Mouse (Mus musculus): ENCODE measurements around the gene Zfp467. TPM values are rescaled to one million over a fixed set of nuclear protein-coding genes. Genes with fewer than 3 reads are reported as not detected.

Zfp467 gene
- polyA plus RNA-seq, 1 experiment from 2014 or later = 22.0 TPM

GRCm38 (mm10) chr6:48396686-48397085, 48.9 kb downstream of the Zfp467 start:
- Histone ChIP-seq H3K9me3 (no peaks in the 10 kb centered on the region), H3K36me3 (no peaks in the 10 kb centered on the region), H3K27me3 (no peaks in the 10 kb centered on the region), H3K4me2 (peak overlapping the region; percentile 87), H3K9ac (peak overlapping the region; percentile 83; the same call in 1 of the 2 replicates), H3K4me1 (peaks cover 16% of the 10 kb centered on the region), H3K4me3 (peak overlapping the region; percentile 89), H3K27ac (no peak overlapping the region)
- 94% methylated on average over 1 of the region's 1 CpGs for WGBS
- ATAC-seq (ENCODE audit: borderline replicate concordance, extremely low read depth, low FRiP score, low TSS enrichment) = no peak

- Histone ChIP-seq H3K9ac (peak overlapping the region; percentile 83), H3K36me3 (no peaks in the 10 kb centered on the region), H3K9me3 (no peaks in the 10 kb centered on the region), H3K27ac (peak overlapping the region; percentile 70), H3K4me3 (peak overlapping the region; percentile 89), H3K27me3 (no peaks in the 10 kb centered on the region), H3K4me2 (peak overlapping the region; percentile 87), H3K4me1 (peaks cover 16% of the 10 kb centered on the region)
- 21% methylated on average over 15 of the region's 15 CpGs for WGBS
- ATAC-seq (ENCODE audit: borderline replicate concordance, extremely low read depth, low FRiP score, low TSS enrichment) = no peak
Measured at GRCm38 (mm10) chr6:48396008-48396595, 49.5 kb downstream of the Zfp467 start.

- H3K9me3 ChIP-seq = no peaks in the 10 kb centered on the region
- WGBS = under 1% methylated on average over 65 of the region's 65 CpGs
- peak within 1 kb of the TSS; percentile 89 for H3K4me3 ChIP-seq
- H3K27ac ChIP-seq = peak within 1 kb of the TSS; percentile 70
- peak; percentile 95 for ATAC-seq (ENCODE audit: borderline replicate concordance, extremely low read depth, low FRiP score, low TSS enrichment)
- H3K27me3 ChIP-seq = no peaks in the 10 kb centered on the region
- peak within 1 kb of the TSS; percentile 83 for H3K9ac ChIP-seq
- H3K36me3 ChIP-seq = no peaks in the 10 kb centered on the region
- peaks cover 16% of the 10 kb centered on the region for H3K4me1 ChIP-seq
- H3K4me2 ChIP-seq = peak within 1 kb of the TSS; percentile 87
Measured at GRCm38 (mm10) chr6:48395105-48396007, 50.3 kb downstream of the Zfp467 start, which contains the start of gene Krba1. TSS of gene Krba1 (plus strand) at chr6:48395586.

- H3K4me2 ChIP-seq = no peak overlapping the region
- no peak overlapping the region for H3K9ac ChIP-seq
- H3K27ac ChIP-seq = no peak overlapping the region
- peaks cover 16% of the 10 kb centered on the region for H3K4me1 ChIP-seq
- H3K36me3 ChIP-seq = no peaks in the 10 kb centered on the region
- H3K27me3 ChIP-seq = no peaks in the 10 kb centered on the region
- H3K4me3 ChIP-seq = no peak overlapping the region
- no peaks in the 10 kb centered on the region for H3K9me3 ChIP-seq
- no peak for ATAC-seq (ENCODE audit: borderline replicate concordance, extremely low read depth, low FRiP score, low TSS enrichment)
Measured at GRCm38 (mm10) chr6:48393811-48394210, 51.8 kb downstream of the Zfp467 start.

GRCm38 (mm10) chr6:48388221-48388620, 57.4 kb downstream of the Zfp467 start:
- WGBS = 31% methylated on average over 3 of the region's 3 CpGs
- H3K4me2 ChIP-seq = no peak overlapping the region
- no peaks in the 10 kb centered on the region for H3K4me1 ChIP-seq
- no peak overlapping the region for H3K4me3 ChIP-seq
- no peak overlapping the region for H3K9ac ChIP-seq
- no peak overlapping the region for H3K27ac ChIP-seq
- ATAC-seq (ENCODE audit: borderline replicate concordance, extremely low read depth, low FRiP score, low TSS enrichment) = no peak
- H3K9me3 ChIP-seq = no peaks in the 10 kb centered on the region
- H3K36me3 ChIP-seq = no peaks in the 10 kb centered on the region
- no peaks in the 10 kb centered on the region for H3K27me3 ChIP-seq

Small RNA genes lying within 50 kb of the gene (microRNA-seq; reads per million reads assigned to microRNA genes)
- gene Gm24325 = not detected

Other genes starting within 250 kb of the Zfp467 start
- gene Krba1, start 50.2 kb downstream of the Zfp467 start, polyA plus RNA-seq (2015; fragmentation: Nextera tagmentation; extraction: Ambion mirVana) = 18.5 and 19.8 TPM in 2 replicates
- 0.29 and 0.44 TPM in 2 replicates for gene Sspo, start 2.4 kb upstream of the Zfp467 start, polyA plus RNA-seq (2015; fragmentation: Nextera tagmentation; extraction: Ambion mirVana)
- gene Atp6v0e2, start 91.8 kb upstream of the Zfp467 start, polyA plus RNA-seq (2015; fragmentation: Nextera tagmentation; extraction: Ambion mirVana) = 9.4 and 11.7 TPM in 2 replicates
- gene Lrrc61, start 109.0 kb upstream of the Zfp467 start, polyA plus RNA-seq (2015; fragmentation: Nextera tagmentation; extraction: Ambion mirVana) = 6.0 and 7.3 TPM in 2 replicates
- 76.6 and 84.0 TPM in 2 replicates for gene Rarres2, start 127.0 kb upstream of the Zfp467 start, polyA plus RNA-seq (2015; fragmentation: Nextera tagmentation; extraction: Ambion mirVana)
- gene Gm45021, start 143.8 kb upstream of the Zfp467 start, polyA plus RNA-seq (2015; fragmentation: Nextera tagmentation; extraction: Ambion mirVana) = not detected in 2 replicates
- 28.1 and 30.9 TPM in 2 replicates for gene Repin1, start 148.1 kb upstream of the Zfp467 start, polyA plus RNA-seq (2015; fragmentation: Nextera tagmentation; extraction: Ambion mirVana)
- gene Gm44965, start 148.1 kb upstream of the Zfp467 start, polyA plus RNA-seq (2015; fragmentation: Nextera tagmentation; extraction: Ambion mirVana) = not detected in 2 replicates
- gene Zfp775, start 156.2 kb upstream of the Zfp467 start, polyA plus RNA-seq (2015; fragmentation: Nextera tagmentation; extraction: Ambion mirVana) = 5.5 and 8.3 TPM in 2 replicates
- gene AI854703, start 180.9 kb upstream of the Zfp467 start, polyA plus RNA-seq (2015; fragmentation: Nextera tagmentation; extraction: Ambion mirVana) = 0.93 and 1.1 TPM in 2 replicates
- 4.2 and 4.3 TPM in 2 replicates for gene Gimap8, start 201.4 kb upstream of the Zfp467 start, polyA plus RNA-seq (2015; fragmentation: Nextera tagmentation; extraction: Ambion mirVana)
- gene Gimap9, start 230.3 kb upstream of the Zfp467 start, polyA plus RNA-seq (2015; fragmentation: Nextera tagmentation; extraction: Ambion mirVana) = 16.1 and 16.2 TPM in 2 replicates
- 45.0 and 46.6 TPM in 2 replicates for gene Gimap4, start 238.7 kb upstream of the Zfp467 start, polyA plus RNA-seq (2015; fragmentation: Nextera tagmentation; extraction: Ambion mirVana)